Mouse (Mus musculus) limb, embryonic 11.5 days (tissue): Measurements from ENCODE around the gene Klhl12. TPM values are rescaled to one million over a fixed set of nuclear protein-coding genes. Genes with fewer than 3 reads are reported as not detected.
"Not testable (repeated sequence)": the region's sequence is repeated elsewhere in the genome, so short reads cannot be mapped to it uniquely, and the experiment has no call there.

Experiments used
- ATAC-seq: fragments of 200-750 bp; cut with Nextera tagmentation; 2 replicates; pipeline ENCODE4 v1.8.0; 2017; ENCODE audit warnings: low read depth; ENCODE audit not compliant: insufficient number of reproducible peaks, low FRiP score, low TSS enrichment
- DNase-seq: peaks from one replicate; pipeline ENCODE4 v3.0.0-alpha.2; 2015; ENCODE audit warnings: low spot score
- H3K27ac ChIP-seq: fragments of 300-500 bp; sonication (generic); replicated peaks from 2 replicates; pipeline ENCODE4 v1.5.1; 2014; ENCODE audit warnings: low read depth, mild to moderate bottlenecking, low read length
- H3K27me3 ChIP-seq: fragments of 300-500 bp; sonication (generic); 2 replicates; pipeline ENCODE4 v1.6.1; 2014; ENCODE audit warnings: mild to moderate bottlenecking, low read length, mixed read lengths; ENCODE audit not compliant: control insufficient read depth, insufficient read depth
- H3K36me3 ChIP-seq: fragments of 300-500 bp; sonication (generic); 2 replicates; pipeline ENCODE4 v1.6.1; 2014; ENCODE audit warnings: mild to moderate bottlenecking, low read length, moderate library complexity, mixed read lengths; ENCODE audit not compliant: control insufficient read depth, insufficient read depth
- H3K4me1 ChIP-seq: fragments of 300-500 bp; sonication (generic); 2 replicates; pipeline ENCODE4 v1.6.1; 2014; ENCODE audit warnings: low read length, mixed read lengths; ENCODE audit not compliant: control insufficient read depth, insufficient read depth
- H3K4me2 ChIP-seq: fragments of 300-500 bp; sonication (generic); 2 replicates; pipeline ENCODE4 v1.6.1; 2014; ENCODE audit warnings: low read depth, mild to moderate bottlenecking, moderate library complexity; ENCODE audit not compliant: severe bottlenecking
- H3K4me3 ChIP-seq: fragments of 300-500 bp; sonication (generic); 2 replicates; pipeline ENCODE4 v1.5.1; 2014; ENCODE audit warnings: low read depth, low read length
- H3K9ac ChIP-seq: fragments of 300-500 bp; sonication (generic); 2 replicates; pipeline ENCODE4 v1.6.1; 2014; ENCODE audit warnings: mild to moderate bottlenecking, low read length
- H3K9me3 ChIP-seq: fragments of 300-500 bp; sonication (generic); 2 replicates; pipeline ENCODE4 v1.6.1; 2016; ENCODE audit warnings: low read length; ENCODE audit not compliant: control insufficient read depth
- WGBS: fragments of 180-500 bp; shearing (Covaris S2); extraction: QIAGEN DNeasy Blood & Tissue Kit; methylation state at CpG from one replicate; pipeline ENCODE4 v1.1.7; 2014; 5-methylcytosine and 5-hydroxymethylcytosine counted together
- polyA plus RNA-seq: library from polyadenylated mRNA; unstranded; fragments of >200 nt; fragmentation: Nextera tagmentation; extraction: Ambion mirVana; gene quantifications from 2 replicates; pipeline ENCODE4 v1.2.1, GENCODE M21; 2014

Gene Klhl12
- polyA plus RNA-seq, 1 experiment from 2014 or later, result 37.3 TPM

DNA sequence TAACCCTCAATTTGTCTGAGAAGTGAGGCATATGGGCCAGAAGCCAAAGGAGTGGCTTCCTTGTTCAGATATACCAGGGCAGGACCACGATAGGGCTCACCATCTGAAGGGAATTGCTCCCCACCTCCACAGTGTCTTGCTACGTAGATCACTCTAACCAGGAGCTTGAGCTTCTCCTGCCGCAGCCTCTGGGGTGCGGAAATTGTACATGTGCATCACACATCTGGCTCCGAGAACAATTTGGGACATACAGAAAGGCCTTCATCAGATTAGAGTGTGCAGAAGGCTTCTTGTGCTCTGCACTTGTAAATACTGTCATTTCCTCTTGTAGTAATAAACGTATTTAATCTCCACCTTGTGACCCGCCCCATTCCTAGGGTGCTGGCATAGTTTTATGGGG lies 65.8 kb downstream of the Klhl12 start:
- H3K9ac ChIP-seq, result no peak overlapping the region
- no peak overlapping the region for H3K4me3 ChIP-seq
- H3K4me2 ChIP-seq, result no peak overlapping the region
- no peaks in the 10 kb centered on the region for H3K36me3 ChIP-seq
- ATAC-seq, result no peak
- no peaks in the 10 kb centered on the region for H3K27me3 ChIP-seq
- H3K9me3 ChIP-seq, result no peaks in the 10 kb centered on the region
- WGBS, result 81% methylated on average over 7 of the region's 7 CpGs
- peaks cover 8% of the 10 kb centered on the region for H3K4me1 ChIP-seq
- H3K27ac ChIP-seq, result no peak overlapping the region
- DNase-seq, result no peak

DNA sequence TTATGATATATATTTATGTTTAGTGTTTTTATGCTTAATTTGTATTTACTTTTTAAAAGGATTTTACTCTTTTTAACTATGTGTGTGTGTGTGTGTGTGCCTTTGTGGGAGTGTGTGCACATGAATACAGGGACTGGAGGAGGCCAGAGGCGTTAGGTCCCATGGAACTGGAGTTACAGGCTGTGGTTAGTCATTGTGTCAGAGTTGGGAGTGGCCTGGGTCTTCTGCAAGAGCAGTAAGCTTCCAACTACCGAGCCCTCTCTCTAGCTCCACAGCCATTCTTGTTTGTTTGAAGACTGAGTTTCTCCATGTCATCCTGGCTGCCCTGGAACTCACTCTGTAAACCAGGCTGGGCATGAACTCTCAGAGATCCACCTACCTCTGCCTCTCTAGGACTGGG lies 67.0 kb downstream of the Klhl12 start:
- Histone ChIP-seq H3K9me3 (no peaks in the 10 kb centered on the region), H3K4me3 (no peak overlapping the region), H3K4me1 (no peaks in the 10 kb centered on the region), H3K27me3 (no peaks in the 10 kb centered on the region), H3K9ac (no peak overlapping the region), H3K36me3 (no peaks in the 10 kb centered on the region), H3K4me2 (no peak overlapping the region), H3K27ac (no peak overlapping the region)
- WGBS, result 62% methylated on average over 2 of the region's 2 CpGs
- ATAC-seq (no peak), DNase-seq (no peak)

DNA sequence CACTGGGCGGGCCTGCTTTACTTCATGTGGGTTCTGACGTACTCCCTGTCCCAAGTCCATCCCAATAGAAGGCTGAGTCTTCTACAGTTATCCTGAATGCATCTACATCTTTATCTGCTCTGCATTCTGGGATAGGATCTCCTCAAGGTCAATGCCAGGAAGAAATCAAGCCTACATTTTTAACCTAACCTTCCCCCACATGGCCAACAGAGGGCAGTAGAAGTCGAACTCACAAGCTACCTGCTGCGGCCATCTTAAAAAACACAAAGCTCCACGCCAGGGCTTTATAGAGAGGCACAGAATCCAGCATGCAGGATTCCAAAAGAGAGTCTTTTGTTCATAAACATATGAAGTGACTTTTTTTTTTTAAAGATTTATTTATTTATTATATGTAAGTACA lies 69.1 kb downstream of the Klhl12 start:
- H3K27me3 ChIP-seq, result no peaks in the 10 kb centered on the region
- H3K4me1 ChIP-seq, result no peaks in the 10 kb centered on the region
- H3K9ac ChIP-seq, result no peak overlapping the region
- H3K36me3 ChIP-seq, result no peaks in the 10 kb centered on the region
- 66% methylated on average over 5 of the region's 5 CpGs for WGBS
- H3K9me3 ChIP-seq, result no peaks in the 10 kb centered on the region
- H3K4me3 ChIP-seq, result no peak overlapping the region
- no peak overlapping the region for H3K27ac ChIP-seq
- ATAC-seq, result no peak
- no peak overlapping the region for H3K4me2 ChIP-seq
- no peak for DNase-seq

DNA sequence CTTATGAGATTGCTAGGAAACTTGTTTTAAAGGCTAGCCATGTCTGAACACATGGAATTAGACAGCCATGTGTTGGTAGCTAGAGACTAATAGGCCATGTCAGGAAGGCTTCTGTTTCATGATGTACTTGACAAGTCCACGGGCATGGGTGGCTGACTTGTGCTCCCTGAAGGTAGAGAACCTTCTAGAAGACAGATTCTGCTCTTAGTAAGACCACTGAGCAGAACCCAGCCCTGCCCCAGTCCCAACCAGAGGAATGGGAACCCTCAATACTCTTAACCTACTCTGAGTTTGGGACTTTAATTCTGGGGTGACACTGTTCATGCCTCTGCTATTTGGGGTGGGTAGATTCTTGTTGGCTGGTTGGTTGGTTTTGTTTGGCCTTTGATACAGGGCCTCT lies 69.7 kb downstream of the Klhl12 start:
- no peak overlapping the region for H3K9ac ChIP-seq
- WGBS, result 85% methylated on average over 1 of the region's 1 CpGs
- H3K27me3 ChIP-seq, result no peaks in the 10 kb centered on the region
- no peak overlapping the region for H3K4me3 ChIP-seq
- no peak overlapping the region for H3K27ac ChIP-seq
- ATAC-seq (no peak), DNase-seq (no peak)
- H3K4me1 ChIP-seq, result no peaks in the 10 kb centered on the region
- no peak overlapping the region for H3K4me2 ChIP-seq
- no peaks in the 10 kb centered on the region for H3K36me3 ChIP-seq
- no peaks in the 10 kb centered on the region for H3K9me3 ChIP-seq

DNA sequence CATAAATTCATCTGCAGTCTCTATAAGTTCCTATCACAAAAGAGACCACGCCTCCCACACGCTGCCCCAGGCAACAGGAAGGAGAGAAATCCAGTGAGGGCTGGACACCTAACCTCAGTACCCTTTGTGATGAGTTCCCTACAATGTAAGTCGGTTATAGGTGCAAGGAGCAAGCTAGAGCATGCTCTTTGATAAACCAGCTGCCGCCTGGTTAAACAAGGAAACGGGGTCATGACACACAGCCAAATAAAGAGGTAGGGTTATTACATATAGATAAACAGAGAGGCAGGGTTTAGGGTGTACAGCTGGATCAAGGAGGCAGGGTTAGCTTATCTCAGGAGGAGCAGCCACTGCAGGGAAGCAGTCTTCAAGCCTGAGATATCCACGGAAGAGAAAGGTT lies 71.4 kb downstream of the Klhl12 start:
- 79% methylated on average over 6 of the region's 6 CpGs for WGBS
- no peak overlapping the region for H3K4me2 ChIP-seq
- no peak for ATAC-seq
- no peaks in the 10 kb centered on the region for H3K4me1 ChIP-seq
- no peak overlapping the region for H3K27ac ChIP-seq
- H3K36me3 ChIP-seq, result no peaks in the 10 kb centered on the region
- no peaks in the 10 kb centered on the region for H3K27me3 ChIP-seq
- no peak for DNase-seq
- H3K9ac ChIP-seq, result no peak overlapping the region
- H3K9me3 ChIP-seq, result no peaks in the 10 kb centered on the region
- no peak overlapping the region for H3K4me3 ChIP-seq

DNA sequence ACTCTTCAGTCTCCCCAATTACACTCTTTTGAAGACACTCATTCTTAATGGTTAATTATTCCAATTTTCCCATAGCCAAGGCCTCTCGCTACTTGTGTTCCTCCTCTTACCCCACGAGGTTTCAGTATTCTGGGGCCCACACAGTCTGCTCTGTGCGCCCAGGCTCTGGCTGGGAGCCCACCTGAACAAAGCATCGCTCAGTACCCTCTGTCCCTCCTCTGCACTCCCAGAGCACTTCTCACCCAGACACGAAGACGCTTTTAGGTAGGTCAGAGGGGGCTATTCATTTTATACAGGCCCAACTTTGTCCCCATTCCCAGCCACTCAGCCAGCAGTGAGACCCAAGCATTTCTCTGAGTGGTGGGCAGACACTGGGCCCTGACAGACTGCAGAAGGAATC lies 75.3 kb downstream of the Klhl12 start:
- no peak for ATAC-seq

DNA sequence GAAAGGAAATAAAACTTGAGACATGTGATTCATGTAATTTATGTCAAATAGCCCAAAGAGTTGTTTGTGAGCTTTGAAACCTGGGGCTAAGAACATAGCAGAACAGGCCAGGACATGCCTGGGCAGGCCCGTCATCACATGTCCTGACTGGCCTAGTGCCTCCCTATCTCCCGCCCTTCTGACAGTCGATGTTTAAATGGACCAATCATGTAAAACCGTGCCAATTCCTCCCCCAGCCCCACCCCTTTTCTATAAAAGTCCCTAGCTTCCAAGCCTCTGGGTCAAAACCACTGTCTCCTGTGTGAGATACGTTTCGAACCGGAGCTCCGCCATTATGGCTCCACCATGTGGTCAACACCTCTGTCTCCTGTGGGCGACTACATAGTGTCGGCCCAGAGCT lies 78.4 kb downstream of the Klhl12 start:
- H3K9me3 ChIP-seq, H3K4me1 ChIP-seq, H3K27me3 ChIP-seq, H3K4me2 ChIP-seq, H3K9ac ChIP-seq, H3K27ac ChIP-seq, DNase-seq, H3K36me3 ChIP-seq, H3K4me3 ChIP-seq, ATAC-seq: not testable (repeated sequence)
- 94% methylated on average over 10 of the region's 10 CpGs for WGBS

More for the DNA sequence above, 75.3 kb downstream of the Klhl12 start:
- Histone ChIP-seq H3K27ac (no peak overlapping the region), H3K4me2 (no peak overlapping the region), H3K4me3 (no peak overlapping the region), H3K4me1 (no peaks in the 10 kb centered on the region), H3K9ac (no peak overlapping the region), H3K36me3 (no peaks in the 10 kb centered on the region), H3K27me3 (no peaks in the 10 kb centered on the region), H3K9me3 (no peaks in the 10 kb centered on the region)
- no peak for DNase-seq
- WGBS, result 83% methylated on average over 6 of the region's 6 CpGs

DNA sequence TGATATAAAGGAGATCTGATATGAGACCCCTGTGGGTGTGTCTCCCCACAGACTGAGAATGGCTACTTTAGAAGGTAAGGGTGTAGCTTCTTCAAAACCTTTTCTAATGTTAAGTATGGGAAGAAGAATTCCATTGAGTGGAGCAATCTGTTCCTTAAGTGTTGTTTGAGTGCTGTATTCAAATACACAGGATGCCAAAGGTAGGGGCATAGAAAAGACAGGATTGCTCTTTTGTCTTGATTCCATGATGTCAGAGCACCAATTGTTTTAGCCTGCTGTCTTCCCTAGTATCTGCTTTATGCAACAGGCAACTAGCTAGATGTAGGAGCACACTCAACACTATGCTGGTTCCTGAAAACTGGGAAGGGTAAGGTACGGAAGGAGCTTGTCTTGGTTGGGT lies 79.7 kb downstream of the Klhl12 start:
- DNase-seq (no peak), ATAC-seq (no peak)
- no peak overlapping the region for H3K27ac ChIP-seq
- WGBS, result 89% methylated on average over 1 of the region's 1 CpGs
- H3K4me3 ChIP-seq, result no peak overlapping the region
- no peaks in the 10 kb centered on the region for H3K4me1 ChIP-seq
- H3K36me3 ChIP-seq, result no peaks in the 10 kb centered on the region
- H3K27me3 ChIP-seq, result no peaks in the 10 kb centered on the region
- no peak overlapping the region for H3K4me2 ChIP-seq
- H3K9ac ChIP-seq, result no peak overlapping the region
- H3K9me3 ChIP-seq, result no peaks in the 10 kb centered on the region

DNA sequence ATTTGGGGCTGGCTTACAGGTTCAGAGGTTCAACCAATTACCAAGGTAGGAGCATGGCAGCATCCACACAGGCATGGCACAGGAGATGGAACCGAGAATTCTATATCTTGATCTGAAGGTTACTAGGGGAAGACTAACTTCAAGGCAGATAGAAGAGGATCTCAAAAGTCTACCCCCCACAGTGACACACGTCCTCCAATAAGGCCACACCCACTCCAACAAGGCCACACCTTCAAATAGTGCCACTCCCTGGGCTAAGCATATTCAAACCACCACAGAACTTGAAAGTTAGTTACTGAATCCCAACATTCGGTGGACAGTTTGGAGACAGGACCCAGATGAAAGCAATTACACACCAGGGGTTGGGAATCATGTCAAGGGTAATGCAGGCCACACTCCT lies 80.2 kb downstream of the Klhl12 start:
- H3K4me2 ChIP-seq, result no peak overlapping the region
- WGBS, result 71% methylated on average over 3 of the region's 3 CpGs
- ATAC-seq, result no peak
- no peaks in the 10 kb centered on the region for H3K36me3 ChIP-seq
- H3K27me3 ChIP-seq, result no peaks in the 10 kb centered on the region
- no peaks in the 10 kb centered on the region for H3K9me3 ChIP-seq
- DNase-seq, result no peak
- no peaks in the 10 kb centered on the region for H3K4me1 ChIP-seq
- H3K4me3 ChIP-seq, result no peak overlapping the region
- H3K9ac ChIP-seq, result no peak overlapping the region
- H3K27ac ChIP-seq, result no peak overlapping the region
